Mouse (Mus musculus): ENCODE results near the gene Sec61b. TPM values are rescaled to one million over a fixed set of nuclear protein-coding genes. Genes with fewer than 3 reads are reported as not detected.

Sec61b gene
- total and polyA plus RNA-seq, 3 experiments = 329 to 538 TPM; not detected in 1

DNA sequence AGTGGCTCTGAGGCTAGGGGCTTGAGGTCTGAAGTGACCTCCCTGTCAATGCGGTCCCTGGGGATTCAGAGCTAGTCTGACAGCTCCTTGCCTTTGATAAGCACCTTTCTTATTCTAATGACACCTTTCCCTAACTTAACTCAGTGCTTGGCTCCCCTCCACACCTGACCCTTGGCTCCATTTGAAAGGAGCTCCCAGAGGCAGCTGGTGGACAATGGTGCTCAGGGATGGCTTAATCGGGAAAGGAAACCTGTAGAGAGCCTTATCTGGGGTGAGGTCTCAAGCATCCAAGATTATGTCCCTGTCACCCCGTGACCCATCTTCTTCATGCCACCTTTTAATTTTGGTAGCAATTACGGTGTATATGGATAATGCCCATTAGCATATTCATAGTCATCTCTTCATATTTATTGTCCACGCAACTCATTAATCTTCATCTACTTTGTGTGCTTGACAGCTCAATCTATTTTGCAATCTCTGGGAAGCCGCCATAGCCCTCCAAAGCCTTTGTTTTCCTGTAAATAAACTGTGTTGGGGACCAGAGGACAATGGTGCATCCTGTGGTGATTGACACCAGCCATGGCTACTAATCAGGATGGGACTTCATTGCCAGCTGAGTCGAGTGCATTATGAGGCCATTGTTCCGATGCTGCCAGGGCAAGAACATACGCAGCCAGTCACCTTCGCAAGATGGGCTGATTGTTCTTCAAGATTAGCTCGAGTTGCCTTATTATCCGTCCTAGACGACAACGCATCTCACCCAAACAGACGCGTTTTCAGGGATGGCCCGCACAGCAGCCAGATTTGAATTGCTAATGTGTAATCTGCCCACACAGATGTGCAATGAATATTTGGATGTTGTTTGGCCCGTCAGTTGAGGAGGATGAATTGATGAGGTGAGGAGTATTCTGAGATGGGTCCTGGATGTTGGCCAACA is 24.6 kb upstream of the Sec61b start:
- no peak for DNase-seq (ENCODE audit: low read depth, low spot score)
- no peak overlapping the region for H3K9ac ChIP-seq (ENCODE audit: control insufficient read depth, low read depth, low read length, poor library complexity, severe bottlenecking)
- no peaks in the 10 kb centered on the region for H3K79me2 ChIP-seq (ENCODE audit: control insufficient read depth, insufficient read depth, low read length, poor library complexity)
- no peak overlapping the region for H3K27ac ChIP-seq (ENCODE audit: control insufficient read depth, low read depth, low read length)
- H3K4me1 ChIP-seq (ENCODE audit: control insufficient read depth in 1 of 2, insufficient read depth in 2 of 2, low read length in 2 of 2) = no peaks in the 10 kb centered on the region
- H3K4me3 ChIP-seq (ENCODE audit: control insufficient read depth in 1 of 2, insufficient read depth in 1 of 2, low read depth in 2 of 2, low read length in 2 of 2) = no peak overlapping the region
- H3K27me3 ChIP-seq (ENCODE audit: control insufficient read depth in 1 of 2, insufficient read depth in 2 of 2, low read length in 2 of 2) = no peaks in the 10 kb centered on the region
- H3K36me3 ChIP-seq (ENCODE audit: control insufficient read depth in 1 of 2, insufficient read depth in 2 of 2, low read length in 2 of 2) = no peaks in the 10 kb centered on the region
- TF ChIP-seq HCFC1 (IDR thresholded peaks at IDR 0.05; ENCODE audit: low read depth, low read length) = no peak
- no peak for TF ChIP-seq CTCF (IDR thresholded peaks at IDR 0.05 in 2 of 3, conservative IDR thresholded peaks at IDR 0.05 in 1 of 3; ENCODE audit: control insufficient read depth in 1 of 3, insufficient read depth in 1 of 3, low read depth in 2 of 3, low read length in 3 of 3, poor library complexity in 1 of 3, severe bottlenecking in 1 of 3)
- no peak for TF ChIP-seq SIN3A (IDR thresholded peaks at IDR 0.05; ENCODE audit: low read length)
- no peak for TF ChIP-seq BHLHE40 (IDR thresholded peaks at IDR 0.05; ENCODE audit: borderline replicate concordance, low read depth, low read length)
- TF ChIP-seq CHD1 (IDR thresholded peaks at IDR 0.05; ENCODE audit: low read depth, low read length) = no peak
- no peak for TF ChIP-seq MAFK (IDR thresholded peaks at IDR 0.05; ENCODE audit: borderline replicate concordance, low read depth, low read length)
- TF ChIP-seq UBTF (IDR thresholded peaks at IDR 0.05; ENCODE audit: borderline replicate concordance, insufficient read depth, low read depth, low read length) = no peak
- TF ChIP-seq MYB (IDR thresholded peaks at IDR 0.05; ENCODE audit: low read depth, low read length) = no peak
- TF ChIP-seq POLR2A (IDR thresholded peaks at IDR 0.05; ENCODE audit: control insufficient read depth in 1 of 2, insufficient read depth in 1 of 2, low read depth in 1 of 2, low read length in 2 of 2, poor library complexity in 1 of 2) = no peak
- TF ChIP-seq EP300 (IDR thresholded peaks at IDR 0.05; ENCODE audit: low read depth in 1 of 2, low read length in 2 of 2) = no peak
- no peak for TF ChIP-seq KAT2A (conservative IDR thresholded peaks at IDR 0.05; ENCODE audit: low read depth, low read length)
- no peak for TF ChIP-seq GABPA (IDR thresholded peaks at IDR 0.05; ENCODE audit: low read depth, low read length)
- no peak for TF ChIP-seq ELF1 (IDR thresholded peaks at IDR 0.05; ENCODE audit: low read depth, low read length)
- H3K9me3 ChIP-seq (replicated peaks; ENCODE audit: insufficient read depth, low read length) = no peaks in the 10 kb centered on the region

GRCm38 (mm10) chr4:47467196-47467595 is 7.3 kb upstream of the Sec61b start:
- no peak overlapping the region for H3K9ac ChIP-seq (ENCODE audit: control insufficient read depth, low read depth, low read length, poor library complexity, severe bottlenecking)
- peaks cover 0 to 7% of the 10 kb centered on the region in 2 experiments; a peak in 2 of 4 replicates for H3K36me3 ChIP-seq (ENCODE audit: control insufficient read depth in 1 of 2, insufficient read depth in 2 of 2, low read length in 2 of 2)
- no peaks in the 10 kb centered on the region for H3K27me3 ChIP-seq (ENCODE audit: control insufficient read depth in 1 of 2, insufficient read depth in 2 of 2, low read length in 2 of 2)
- H3K4me1 ChIP-seq (ENCODE audit: control insufficient read depth in 1 of 2, insufficient read depth in 2 of 2, low read length in 2 of 2) = no peaks in the 10 kb centered on the region
- no peak overlapping the region for H3K27ac ChIP-seq (ENCODE audit: control insufficient read depth, low read depth, low read length)
- H3K4me3 ChIP-seq (ENCODE audit: control insufficient read depth in 1 of 2, insufficient read depth in 1 of 2, low read depth in 2 of 2, low read length in 2 of 2) = no peak overlapping the region
- H3K9me3 ChIP-seq (replicated peaks; ENCODE audit: insufficient read depth, low read length) = no peaks in the 10 kb centered on the region
- TF ChIP-seq ELF1 (IDR thresholded peaks at IDR 0.05; ENCODE audit: low read depth, low read length) (no peak), ZC3H11A (IDR thresholded peaks at IDR 0.05; ENCODE audit: low read depth, low read length) (no peak), SMC3 (IDR thresholded peaks at IDR 0.05; ENCODE audit: low read depth, low read length) (no peak), MAZ (IDR thresholded peaks at IDR 0.05; ENCODE audit: low read depth, low read length) (no peak), ZMIZ1 (IDR thresholded peaks at IDR 0.05; ENCODE audit: low read depth, low read length) (no peak), USF1 (IDR thresholded peaks at IDR 0.05; ENCODE audit: low read depth, low read length) (no peak), HCFC1 (IDR thresholded peaks at IDR 0.05; ENCODE audit: low read depth, low read length) (no peak), ZKSCAN1 (IDR thresholded peaks at IDR 0.05; ENCODE audit: low read depth, low read length) (no peak), JUND (IDR thresholded peaks at IDR 0.05; ENCODE audit: low read depth, low read length) (no peak), ZNF384 (IDR thresholded peaks at IDR 0.05; ENCODE audit: low read depth, low read length) (no peak), BHLHE40 (IDR thresholded peaks at IDR 0.05; ENCODE audit: borderline replicate concordance, low read depth, low read length) (no peak)
- DNase-seq (ENCODE audit: low read depth, low spot score) = no peak
- peaks cover 6% of the 10 kb centered on the region for H3K79me2 ChIP-seq (ENCODE audit: control insufficient read depth, insufficient read depth, low read length, poor library complexity)

All from MEL (cell line).